Mouse (Mus musculus): Measurements from ENCODE around the gene Mmel1. TPM values are rescaled to one million over a fixed set of nuclear protein-coding genes. Genes with fewer than 3 reads are reported as not detected.

Gene Mmel1
- polyA plus RNA-seq, 1 experiment from 2014 or later: 0.19 TPM

DNA sequence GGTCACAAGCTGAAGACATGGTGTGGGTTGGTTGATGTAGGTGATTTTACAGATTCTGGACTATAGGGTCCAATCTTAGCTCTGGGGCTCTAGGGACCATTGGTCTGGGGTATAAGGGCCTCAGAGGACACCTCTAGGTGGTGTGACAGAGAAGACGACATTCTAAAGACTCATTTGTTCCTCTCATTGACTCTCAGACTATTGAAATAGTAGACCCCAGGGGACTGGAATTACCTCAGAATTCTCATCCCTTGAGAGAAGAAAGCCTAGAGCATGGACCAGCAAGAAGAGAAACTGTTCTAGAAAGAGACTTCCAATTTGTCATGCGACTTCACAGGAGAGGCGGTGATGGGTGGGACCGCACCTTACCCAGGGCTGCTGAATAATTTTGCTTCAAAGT is 44.9 kb downstream of the Mmel1 start:
- Histone ChIP-seq H3K4me2 (no peak overlapping the region), H3K27ac (no peak overlapping the region), H3K9me3 (no peaks in the 10 kb centered on the region), H3K9ac (no peak overlapping the region), H3K4me1 (peaks cover 14% of the 10 kb centered on the region), H3K4me3 (replicated peaks) (no peak overlapping the region), H3K27me3 (no peaks in the 10 kb centered on the region), H3K36me3 (replicated peaks) (no peaks in the 10 kb centered on the region)
- 91% methylated on average over 4 of the region's 4 CpGs for WGBS
- no peak for ATAC-seq (ENCODE audit: low FRiP score)

DNA sequence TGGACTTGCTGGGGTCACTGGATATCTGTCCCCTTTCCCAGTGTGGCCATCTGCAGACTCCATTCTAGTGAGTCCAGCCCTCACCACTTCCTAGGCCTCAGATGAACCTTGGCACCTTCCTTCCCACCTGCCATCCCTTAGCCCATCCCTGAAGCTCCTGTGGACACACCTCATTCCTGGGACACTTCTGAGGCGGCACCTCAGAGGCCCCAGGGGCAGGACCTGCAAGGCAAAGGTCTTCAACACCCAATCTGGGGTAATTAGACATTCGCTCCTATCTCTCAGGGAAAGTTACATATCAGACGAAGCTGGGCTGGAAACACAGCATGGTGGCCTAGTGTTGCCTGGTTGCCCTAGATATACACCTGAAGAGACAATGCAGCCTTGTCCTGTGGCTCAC is 45.3 kb downstream of the Mmel1 start:
- WGBS: 90% methylated on average over 3 of the region's 3 CpGs
- Histone ChIP-seq H3K9ac (no peak overlapping the region), H3K27ac (no peak overlapping the region), H3K4me1 (peaks cover 14% of the 10 kb centered on the region), H3K4me3 (replicated peaks) (no peak overlapping the region), H3K27me3 (no peaks in the 10 kb centered on the region), H3K4me2 (no peak overlapping the region), H3K36me3 (replicated peaks) (no peaks in the 10 kb centered on the region), H3K9me3 (no peaks in the 10 kb centered on the region)
- no peak for ATAC-seq (ENCODE audit: low FRiP score)

DNA sequence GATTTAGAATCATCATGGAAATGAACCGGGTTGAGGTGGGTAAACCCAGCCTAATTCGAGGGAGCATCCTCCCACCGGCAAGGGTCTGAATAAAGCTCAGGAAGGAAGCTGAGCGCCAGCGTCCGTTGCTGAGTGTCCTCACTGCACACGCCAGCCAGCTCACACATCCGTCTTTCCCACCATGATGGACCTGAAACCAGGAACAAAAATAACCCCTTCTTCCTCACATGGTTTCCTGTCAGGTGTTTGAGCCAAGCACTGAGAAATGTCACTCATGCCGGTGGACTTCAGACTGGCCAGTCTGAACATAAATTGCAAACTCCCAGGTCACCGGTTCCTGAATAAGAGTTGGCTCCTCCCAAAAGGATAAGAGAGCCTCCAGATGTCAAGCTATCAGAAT is 45.9 kb downstream of the Mmel1 start:
- Histone ChIP-seq H3K9ac (no peak overlapping the region), H3K4me3 (replicated peaks) (no peak overlapping the region), H3K4me2 (no peak overlapping the region), H3K27me3 (no peaks in the 10 kb centered on the region), H3K9me3 (no peaks in the 10 kb centered on the region), H3K36me3 (replicated peaks) (no peaks in the 10 kb centered on the region), H3K27ac (no peak overlapping the region), H3K4me1 (peaks cover 12% of the 10 kb centered on the region)
- ATAC-seq (ENCODE audit: low FRiP score): no peak
- 89% methylated on average over 10 of the region's 10 CpGs for WGBS

DNA sequence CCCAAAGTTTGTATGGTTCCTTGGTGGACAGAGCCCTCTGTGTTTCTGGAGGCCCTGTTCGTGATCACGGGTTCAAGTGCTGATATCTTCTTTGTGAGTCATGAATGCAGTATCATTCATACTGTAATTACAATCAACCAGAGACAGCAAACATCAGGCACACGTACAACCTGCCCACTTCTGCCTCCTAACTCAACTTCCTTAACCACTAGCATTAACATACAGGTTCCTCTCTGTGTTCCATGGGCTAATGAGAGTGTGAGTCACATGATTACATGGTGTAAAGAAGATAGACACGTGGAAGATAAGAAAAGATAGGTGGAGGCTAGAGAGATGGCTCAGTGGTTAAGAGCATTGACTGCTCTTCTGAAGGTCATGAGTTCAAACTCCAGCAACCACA is 47.3 kb downstream of the Mmel1 start:
- Histone ChIP-seq H3K9me3 (no peaks in the 10 kb centered on the region), H3K4me2 (no peak overlapping the region), H3K27ac (no peak overlapping the region), H3K9ac (no peak overlapping the region), H3K36me3 (replicated peaks) (no peaks in the 10 kb centered on the region), H3K27me3 (no peaks in the 10 kb centered on the region), H3K4me3 (replicated peaks) (no peak overlapping the region), H3K4me1 (no peaks in the 10 kb centered on the region)
- WGBS: 82% methylated on average over 4 of the region's 4 CpGs
- ATAC-seq (ENCODE audit: low FRiP score): no peak

DNA sequence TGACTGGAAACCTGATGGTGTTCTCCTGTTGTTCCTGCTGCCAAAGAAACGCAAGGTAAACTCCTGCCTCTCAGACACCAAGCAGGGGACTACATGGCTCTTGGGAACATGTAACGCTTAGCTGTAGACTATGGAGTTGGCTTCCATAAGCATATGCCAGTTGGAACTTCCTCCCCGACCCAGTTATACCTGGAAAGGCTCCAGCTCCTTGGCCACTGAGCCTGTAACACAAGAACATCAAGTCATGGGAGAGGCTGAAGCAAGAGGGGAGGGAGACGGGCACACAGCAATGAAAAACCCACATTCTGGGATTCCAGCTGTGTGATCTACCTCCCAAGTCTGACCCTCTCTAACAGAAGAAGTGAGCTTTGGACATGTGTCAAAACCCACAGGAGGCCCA is 52.9 kb downstream of the Mmel1 start:
- Histone ChIP-seq H3K4me2 (no peak overlapping the region), H3K27ac (no peak overlapping the region), H3K27me3 (0 out of 2 replicates have a peak, but pooled peaks cover 5% of the 10 kb centered on the region), H3K36me3 (replicated peaks) (no peaks in the 10 kb centered on the region), H3K9ac (no peak overlapping the region), H3K9me3 (no peaks in the 10 kb centered on the region), H3K4me1 (no peaks in the 10 kb centered on the region), H3K4me3 (replicated peaks) (no peak overlapping the region)
- ATAC-seq (ENCODE audit: low FRiP score): no peak
- WGBS: 84% methylated on average over 4 of the region's 4 CpGs

DNA sequence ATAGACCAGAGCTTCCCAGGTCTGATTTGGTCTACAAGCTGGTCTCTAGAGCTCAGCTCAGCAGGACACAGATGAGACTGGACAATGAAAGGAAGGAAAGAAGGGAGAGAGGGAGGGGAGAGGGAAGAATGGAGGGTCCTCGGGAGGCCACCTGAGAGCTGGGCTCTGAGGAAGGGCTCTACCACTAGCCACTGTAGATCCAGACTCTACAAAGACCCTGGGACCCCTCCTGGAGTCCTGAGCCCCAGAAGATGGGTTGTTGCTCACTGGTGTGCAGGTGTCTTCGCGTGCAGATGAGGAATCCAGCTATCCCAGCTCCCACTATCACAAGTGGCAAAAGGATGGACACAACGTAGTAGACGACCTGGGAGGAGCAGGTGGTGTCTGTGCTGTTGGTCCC is 53.5 kb downstream of the Mmel1 start:
- H3K4me2 ChIP-seq: no peak overlapping the region
- H3K9ac ChIP-seq: no peak overlapping the region
- no peak for ATAC-seq (ENCODE audit: low FRiP score)
- 0 out of 2 replicates have a peak, but pooled peaks cover 5% of the 10 kb centered on the region for H3K27me3 ChIP-seq
- no peaks in the 10 kb centered on the region for H3K4me1 ChIP-seq
- 85% methylated on average over 5 of the region's 5 CpGs for WGBS
- H3K9me3 ChIP-seq: no peaks in the 10 kb centered on the region
- H3K4me3 ChIP-seq (replicated peaks): no peak overlapping the region
- H3K27ac ChIP-seq: no peak overlapping the region
- H3K36me3 ChIP-seq (replicated peaks): no peaks in the 10 kb centered on the region

DNA sequence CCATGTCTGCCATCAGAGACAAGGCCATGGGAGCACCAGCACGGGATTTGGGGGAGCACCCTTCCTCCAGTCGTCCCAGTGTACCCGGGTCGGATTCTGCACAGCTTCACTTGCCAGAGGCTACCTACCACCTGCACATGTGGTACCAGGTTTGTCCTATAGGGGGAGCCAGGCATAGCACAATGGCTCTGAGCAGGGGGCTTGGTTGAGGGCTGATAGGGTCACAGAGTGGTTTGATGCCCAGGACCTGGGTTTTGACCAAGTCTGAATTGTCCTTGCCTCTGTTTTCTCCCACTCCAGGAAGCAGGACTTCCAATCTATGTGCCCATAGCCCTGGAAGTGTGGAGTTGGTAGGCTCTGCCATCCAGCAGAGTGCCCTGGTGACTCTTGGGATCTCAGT is 56.0 kb downstream of the Mmel1 start:
- no peak for ATAC-seq (ENCODE audit: low FRiP score)
- H3K36me3 ChIP-seq (replicated peaks): no peaks in the 10 kb centered on the region
- H3K4me1 ChIP-seq: peaks cover 4% of the 10 kb centered on the region
- H3K9me3 ChIP-seq: no peaks in the 10 kb centered on the region
- H3K27ac ChIP-seq: no peak overlapping the region
- no peak overlapping the region for H3K4me2 ChIP-seq
- 0 out of 2 replicates have a peak, but pooled peaks cover 5% of the 10 kb centered on the region for H3K27me3 ChIP-seq
- H3K9ac ChIP-seq: no peak overlapping the region
- no peak overlapping the region for H3K4me3 ChIP-seq (replicated peaks)
- 57% methylated on average over 4 of the region's 4 CpGs for WGBS

DNA sequence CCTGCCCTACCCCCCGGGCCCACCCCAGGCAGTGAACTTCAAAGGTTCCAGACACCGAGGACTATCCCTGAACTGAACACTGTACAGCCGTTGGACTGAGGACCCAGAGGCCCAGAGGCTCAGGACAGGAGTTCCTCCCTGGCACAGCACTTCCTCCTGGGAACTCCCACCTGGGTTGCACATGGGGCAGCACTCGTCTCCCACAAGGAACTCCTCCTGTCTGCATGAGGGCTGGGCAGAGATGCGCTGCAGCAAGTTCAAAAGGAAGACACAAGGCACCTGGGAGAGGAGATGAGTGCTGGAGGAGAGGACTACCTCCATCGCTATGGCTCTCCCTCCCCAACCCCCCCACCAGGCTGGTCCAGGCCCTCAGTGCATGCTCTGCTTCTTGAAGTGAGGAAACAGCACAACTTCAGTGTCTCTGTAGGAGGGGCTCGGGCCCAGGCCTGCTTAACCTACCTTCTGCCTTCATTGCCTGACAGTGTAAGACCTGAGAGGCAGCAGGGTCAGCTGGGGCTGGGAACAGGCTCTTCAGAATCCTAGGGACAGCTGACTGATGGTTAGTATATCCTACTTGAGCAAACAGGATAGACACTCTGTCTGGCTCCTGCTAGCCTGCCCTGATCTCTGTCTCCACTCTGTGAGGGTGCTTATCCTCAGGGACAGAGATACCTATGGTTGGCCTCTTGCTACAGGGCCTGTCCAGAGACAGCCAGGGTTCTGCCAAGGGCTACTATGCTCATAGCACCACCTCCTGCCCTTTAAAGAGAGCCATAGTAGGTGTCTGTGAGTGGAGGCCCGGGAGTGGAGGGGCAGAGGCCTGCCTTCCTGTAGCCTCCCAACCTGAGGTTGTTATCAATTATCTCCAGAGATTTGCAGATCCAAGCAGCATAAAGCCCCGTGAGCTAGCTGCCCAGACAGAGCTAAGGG is 57.8 kb downstream of the Mmel1 start:
- H3K36me3 ChIP-seq (replicated peaks): no peaks in the 10 kb centered on the region
- no peak for ATAC-seq (ENCODE audit: low FRiP score)
- H3K4me1 ChIP-seq: peaks cover 4% of the 10 kb centered on the region
- WGBS: 75% methylated on average over 9 of the region's 9 CpGs
- H3K4me2 ChIP-seq: no peak overlapping the region
- no peak overlapping the region for H3K9ac ChIP-seq
- no peaks in the 10 kb centered on the region for H3K9me3 ChIP-seq
- H3K4me3 ChIP-seq (replicated peaks): no peak overlapping the region
- H3K27ac ChIP-seq: no peak overlapping the region; the same call in 1 of the 2 replicates
- 0 out of 2 replicates have a peak, but pooled peaks cover 5% of the 10 kb centered on the region for H3K27me3 ChIP-seq

DNA sequence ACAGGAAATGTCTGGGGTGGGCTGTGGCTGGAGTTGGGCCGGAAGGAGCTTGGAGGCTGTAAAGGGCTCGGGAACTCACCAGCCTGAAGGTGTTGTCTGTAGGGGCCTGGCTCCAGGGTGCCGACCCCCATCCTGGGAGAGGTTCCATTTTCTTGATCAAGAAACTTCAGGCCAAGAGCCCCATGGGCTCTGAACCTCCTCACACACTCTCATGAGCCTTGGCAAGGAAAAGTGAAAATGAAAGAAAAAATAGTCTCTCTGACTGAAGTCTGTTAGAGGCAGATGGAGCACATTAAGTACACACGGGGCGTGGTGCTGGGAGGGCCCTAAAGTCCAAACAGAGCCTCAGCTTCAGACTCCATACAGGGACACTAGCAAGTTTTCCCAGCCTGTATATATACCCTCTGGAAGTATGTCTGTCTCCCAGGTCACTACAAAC is 58.5 kb downstream of the Mmel1 start:
- Histone ChIP-seq H3K4me2 (no peak overlapping the region), H3K36me3 (replicated peaks) (no peaks in the 10 kb centered on the region), H3K9me3 (no peaks in the 10 kb centered on the region), H3K27ac (no peak overlapping the region; the same call in 1 of the 2 replicates), H3K27me3 (0 out of 2 replicates have a peak, but pooled peaks cover 5% of the 10 kb centered on the region), H3K4me1 (peaks cover 4% of the 10 kb centered on the region), H3K9ac (no peak overlapping the region), H3K4me3 (replicated peaks) (no peak overlapping the region)
- ATAC-seq (ENCODE audit: low FRiP score): no peak
- 80% methylated on average over 5 of the region's 5 CpGs for WGBS

DNA sequence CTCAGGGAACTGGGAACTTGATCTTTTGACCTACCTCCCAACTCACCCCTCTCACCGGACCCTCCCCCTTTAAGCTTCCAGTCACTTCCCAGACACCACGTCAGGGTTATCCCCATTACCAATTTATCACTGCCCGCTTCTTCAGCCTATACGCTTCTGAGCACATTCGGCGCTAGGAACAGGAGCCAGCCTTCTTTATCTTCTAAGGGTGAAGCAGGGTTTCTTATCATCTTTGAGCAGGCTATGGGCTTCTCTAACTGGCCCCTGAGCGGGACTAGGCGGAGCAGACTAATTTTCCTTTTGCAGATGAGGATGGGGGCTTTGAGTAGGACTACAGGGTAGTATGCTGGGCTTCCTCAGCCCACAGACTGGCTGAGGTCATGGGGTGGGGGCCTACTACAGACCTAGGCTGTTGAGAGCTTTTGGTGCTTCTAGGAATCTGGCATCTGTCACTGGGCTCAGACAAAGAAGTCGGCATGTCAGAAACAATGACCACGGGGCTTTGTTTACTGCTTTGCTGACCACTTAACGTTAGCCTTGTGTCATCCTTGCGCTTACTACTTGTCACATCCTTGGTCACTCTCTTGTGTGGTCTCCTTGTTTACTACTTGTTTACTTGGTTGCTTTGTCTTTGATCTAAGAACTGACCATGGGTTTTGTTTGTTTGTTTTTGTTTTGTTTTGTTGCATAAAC is 59.2 kb downstream of the Mmel1 start, which contains the start of gene Tnfrsf14:
Tnfrsf14 (minus strand) TSS at position 169 of the 693 bp plus-strand sequence.
- no peak within 1 kb of the TSS for H3K9ac ChIP-seq
- ATAC-seq (ENCODE audit: low FRiP score): no peak
- no peaks in the 10 kb centered on the region for H3K27me3 ChIP-seq
- H3K4me3 ChIP-seq (replicated peaks): no peak within 1 kb of the TSS
- H3K4me2 ChIP-seq: no peak within 1 kb of the TSS
- peaks cover 4% of the 10 kb centered on the region for H3K4me1 ChIP-seq
- WGBS: 62% methylated on average over 12 of the region's 12 CpGs
- no peak within 1 kb of the TSS; the same call in 1 of the 2 replicates for H3K27ac ChIP-seq
- H3K36me3 ChIP-seq (replicated peaks): no peaks in the 10 kb centered on the region
- no peaks in the 10 kb centered on the region for H3K9me3 ChIP-seq

DNA sequence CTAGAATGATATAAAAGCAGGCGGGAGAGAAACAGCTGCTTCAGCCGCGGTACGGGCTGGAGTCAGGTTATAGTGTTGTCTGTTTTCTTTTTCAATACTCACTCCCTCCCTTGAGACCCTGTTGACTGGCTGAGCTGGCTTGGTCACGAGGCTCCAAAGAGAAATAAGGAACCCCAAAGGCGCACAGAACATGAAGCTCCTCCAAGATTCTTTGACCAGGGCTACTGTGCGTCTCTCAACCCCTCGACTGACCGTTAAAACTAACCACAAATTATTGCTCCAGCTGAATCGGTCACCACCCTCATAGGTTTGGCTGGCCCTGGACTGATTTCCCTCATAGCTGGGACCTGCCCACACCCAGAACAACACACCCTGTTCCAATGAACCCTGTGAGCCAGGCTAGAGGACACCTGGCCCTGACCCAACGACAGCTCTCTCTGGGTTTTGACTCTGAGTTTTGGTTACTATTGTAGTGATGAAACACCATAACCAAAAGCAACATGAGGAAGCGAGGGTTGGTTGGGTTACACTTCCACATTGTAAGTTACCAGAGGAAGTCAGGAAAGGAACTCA is 59.8 kb downstream of the Mmel1 start:
- Histone ChIP-seq H3K4me1 (peaks cover 4% of the 10 kb centered on the region), H3K4me2 (no peak overlapping the region), H3K9ac (no peak overlapping the region), H3K9me3 (no peaks in the 10 kb centered on the region), H3K27me3 (no peaks in the 10 kb centered on the region), H3K27ac (no peak overlapping the region), H3K36me3 (replicated peaks) (no peaks in the 10 kb centered on the region), H3K4me3 (replicated peaks) (no peak overlapping the region)
- 87% methylated on average over 12 of the region's 12 CpGs for WGBS
- no peak for ATAC-seq (ENCODE audit: low FRiP score)

DNA sequence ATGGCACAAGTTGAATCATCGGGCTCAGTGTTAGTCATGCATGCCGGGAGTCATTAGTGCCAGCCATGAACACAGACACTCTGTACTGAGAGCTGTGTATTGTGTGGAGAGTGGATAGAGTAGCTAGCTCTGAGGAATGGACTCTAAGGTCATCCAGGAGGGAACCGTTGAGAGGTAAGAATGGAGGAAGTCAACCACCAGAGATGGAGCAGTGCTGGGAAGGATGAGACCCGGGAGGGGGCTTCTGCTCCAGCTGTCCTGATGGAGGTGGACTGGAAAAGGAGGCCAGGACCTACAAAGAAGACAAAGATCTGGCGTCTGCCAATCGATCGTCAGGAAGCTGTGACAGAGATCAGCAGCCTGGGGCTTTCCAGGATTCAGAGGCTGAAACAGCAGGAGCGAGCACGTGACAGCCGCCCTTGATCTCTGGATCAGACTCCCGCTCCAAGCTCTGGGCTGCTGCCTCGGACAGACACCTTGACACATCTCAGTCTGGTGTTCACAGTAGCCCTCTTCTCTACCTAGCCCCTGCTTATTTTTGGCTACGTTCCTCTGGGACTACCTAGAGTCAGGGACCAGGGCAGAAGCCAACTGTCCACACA is 64.0 kb downstream of the Mmel1 start:
- Histone ChIP-seq H3K4me2 (no peak overlapping the region), H3K36me3 (replicated peaks) (no peaks in the 10 kb centered on the region), H3K27ac (no peak overlapping the region), H3K9ac (no peak overlapping the region), H3K4me1 (peaks cover 13% of the 10 kb centered on the region), H3K4me3 (replicated peaks) (no peak overlapping the region), H3K9me3 (no peaks in the 10 kb centered on the region), H3K27me3 (0 out of 2 replicates have a peak, but pooled peaks cover 3% of the 10 kb centered on the region)
- no peak for ATAC-seq (ENCODE audit: low FRiP score)
- 64% methylated on average over 13 of the region's 13 CpGs for WGBS
